Mouse (Mus musculus): Measurements from ENCODE around the gene Arhgdib. TPM values are rescaled to one million over a fixed set of nuclear protein-coding genes. Genes with fewer than 3 reads are reported as not detected.

The Arhgdib gene
- total RNA-seq, 2 experiments from 2014 or later = 16.6 to 17.0 TPM

DNA sequence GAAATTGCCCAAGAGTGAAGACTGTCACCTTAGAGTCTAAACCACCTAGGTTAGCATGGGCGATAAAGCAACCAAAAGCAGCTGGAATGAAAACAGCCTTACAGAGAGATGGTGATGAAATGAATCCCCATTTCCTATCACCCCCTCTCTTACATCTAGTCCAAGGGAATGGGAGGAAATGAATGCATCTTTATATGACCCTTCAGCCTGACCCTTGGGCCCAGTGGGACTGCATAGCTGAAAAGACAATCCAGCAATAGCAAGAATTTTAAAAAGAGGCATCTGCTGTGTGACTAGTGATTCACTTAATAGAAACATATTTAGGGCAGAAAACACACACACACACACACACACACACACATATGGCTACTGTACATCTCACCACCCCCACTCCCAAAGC is 14.1 kb downstream of the Arhgdib start:
- intact Hi-C loops (cut with DNase I) = no loop called here
- DNase-seq (ENCODE audit: low spot score in 2 of 2) = no peak

- no peak for DNase-seq (ENCODE audit: low spot score in 2 of 2)
- intact Hi-C loops (cut with DNase I) = no loop called here
These were observed 16.6 kb downstream of the Arhgdib start for GRCm38 (mm10) chr6:136925049-136925448.

DNA sequence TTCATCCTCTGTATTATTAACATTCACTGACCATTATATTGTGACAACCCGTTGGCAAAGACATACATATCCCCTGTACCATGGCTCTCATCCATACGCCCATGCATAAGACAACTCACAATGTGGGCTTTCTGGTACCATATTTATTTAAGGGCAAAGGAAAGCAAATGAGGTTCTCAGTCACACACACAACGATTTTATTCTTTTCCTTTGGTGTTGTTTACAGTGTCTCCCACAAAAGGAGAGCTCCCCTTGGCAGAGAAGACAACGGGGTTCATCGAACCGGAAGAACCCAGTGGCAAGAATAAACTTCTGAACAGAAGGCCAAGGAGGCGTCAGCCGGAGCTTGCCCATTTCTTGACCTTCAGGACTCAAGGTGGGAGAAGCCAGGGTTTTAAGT is 18.2 kb downstream of the Arhgdib start, which contains the start of gene Pde6h:
TSS of gene Pde6h (plus strand) at position 301 of the 400 bp plus-strand sequence.
- DNase-seq (ENCODE audit: low spot score in 2 of 2) = no peak
- intact Hi-C loops (cut with DNase I) = loop anchor here (5.0 kb wide), 1 partner anchor 44 kb away; no protein-coding TSS in a partner anchor

DNA sequence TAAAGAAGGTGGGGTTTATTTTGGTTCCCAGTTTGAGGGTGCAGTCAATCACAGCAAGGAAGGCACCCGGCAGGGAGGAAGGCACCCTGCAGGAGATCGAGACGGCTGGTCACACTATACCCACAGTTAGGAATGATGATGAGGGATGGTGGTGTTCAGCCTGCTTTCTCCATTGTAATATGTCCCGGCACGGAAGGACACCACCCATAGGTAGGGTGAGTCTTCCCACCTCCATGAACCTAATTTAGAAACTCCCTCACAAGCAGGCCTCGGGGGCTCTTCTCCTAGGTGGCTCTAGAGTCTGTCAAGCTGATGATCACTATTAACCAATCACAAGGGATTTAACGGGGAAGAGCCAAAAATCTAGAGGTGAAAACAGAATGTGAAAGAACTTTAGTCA is 18.8 kb downstream of the Arhgdib start:
- no peak for DNase-seq (ENCODE audit: low spot score in 2 of 2)
- intact Hi-C loops (cut with DNase I) = loop anchor here (5.0 kb wide), 1 partner anchor 44 kb away; no protein-coding TSS in a partner anchor

DNA sequence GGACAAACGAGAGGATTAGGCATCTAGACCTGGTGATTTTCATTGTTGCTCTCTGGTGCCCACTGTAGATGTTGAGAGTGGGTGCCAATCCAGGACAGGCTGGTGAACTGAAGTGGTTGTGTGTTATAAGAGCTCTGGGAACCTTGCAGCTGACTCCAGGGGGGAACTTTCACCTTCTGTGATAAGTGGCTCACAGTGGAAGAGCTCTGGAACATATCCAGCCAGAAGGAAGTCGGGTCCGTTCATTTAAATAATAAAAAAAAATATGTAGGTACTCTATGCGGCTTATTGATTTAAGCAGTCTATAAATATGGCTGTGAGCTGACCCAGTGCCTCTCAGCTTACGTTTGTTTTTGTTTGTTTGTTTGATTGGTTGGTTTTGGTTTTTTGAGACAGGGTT is 19.6 kb downstream of the Arhgdib start, which contains the start of gene Erp27:
TSS of gene Erp27 (minus strand) at position 101 of the 400 bp plus-strand sequence.
- intact Hi-C loops (cut with DNase I) = loop anchor here (5.0 kb wide), 1 partner anchor 45 kb away; no protein-coding TSS in a partner anchor
- no peak for DNase-seq (ENCODE audit: low spot score in 2 of 2)

DNA sequence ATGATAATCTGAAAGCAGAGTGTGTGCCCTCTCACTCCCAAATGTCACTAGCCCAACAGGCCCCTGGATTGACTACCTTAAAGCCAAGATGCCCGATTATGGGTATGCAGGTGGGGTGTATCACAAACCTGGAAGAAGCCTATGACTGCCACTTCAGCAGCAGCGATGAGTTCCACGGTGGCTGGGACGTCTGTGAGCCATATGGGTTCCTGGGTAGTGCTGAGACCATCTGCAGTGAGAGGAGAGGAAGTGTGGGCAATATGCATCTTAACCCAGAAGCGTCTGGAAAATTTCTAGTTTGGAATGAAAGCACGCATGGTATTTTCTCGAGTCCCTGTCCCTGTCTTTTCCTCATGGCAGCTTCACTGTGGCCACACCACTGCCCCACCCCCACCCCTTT is 20.1 kb downstream of the Arhgdib start:
- DNase-seq (ENCODE audit: low spot score in 2 of 2) = peak in 1 of 2 experiments; percentile 51
- intact Hi-C loops (cut with DNase I) = loop anchor here (5.0 kb wide), 1 partner anchor 46 kb away; no protein-coding TSS in a partner anchor

DNA sequence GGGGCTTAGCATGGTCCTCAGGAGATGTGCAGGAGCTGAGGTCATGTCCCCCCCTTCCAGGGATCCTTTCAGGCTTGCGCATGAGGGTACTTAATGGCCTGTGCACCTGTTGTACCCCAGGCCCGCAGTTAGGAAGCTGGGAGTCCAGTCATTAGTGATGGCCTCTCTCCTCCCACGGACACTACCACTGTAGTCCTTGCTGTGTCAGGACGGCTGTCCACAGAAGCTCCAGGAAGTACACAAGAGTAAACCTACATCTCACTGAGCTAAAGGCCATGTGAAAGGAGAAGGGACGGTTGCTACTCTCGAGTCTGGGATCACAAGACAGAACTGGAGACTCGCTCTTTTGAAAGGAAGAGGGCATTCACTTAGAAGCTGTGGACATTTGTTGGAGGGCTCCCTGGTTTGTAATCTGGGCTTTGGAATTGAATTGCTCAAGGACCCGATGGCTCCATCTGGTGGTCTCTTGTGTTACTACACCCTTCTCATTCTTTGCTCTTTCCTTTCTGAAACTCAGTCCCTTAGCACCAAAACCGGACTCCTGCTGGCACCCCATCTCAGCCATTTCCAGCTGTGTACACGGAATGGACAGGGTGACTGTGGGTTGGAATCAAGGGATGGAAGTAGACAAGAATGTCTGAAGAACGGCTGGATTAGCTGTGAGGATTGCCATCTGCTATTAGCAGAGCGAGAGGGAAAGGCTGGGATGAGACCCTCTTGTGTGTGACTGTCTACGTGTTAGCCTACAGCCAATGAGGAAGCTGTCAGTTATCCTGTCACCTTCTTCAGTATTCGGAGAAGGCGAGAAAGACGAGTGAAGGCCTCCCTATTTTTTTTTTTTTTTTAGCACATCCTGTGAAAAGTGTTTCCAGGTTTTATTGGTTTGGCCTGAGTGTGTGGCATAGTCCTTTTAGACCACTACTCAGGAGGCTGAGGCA is 21.1 kb downstream of the Arhgdib start:
- DNase-seq (ENCODE audit: low spot score in 2 of 2) = peak; percentile 89
- intact Hi-C loops (cut with DNase I) = loop anchor here (1.0 to 5.0 kb wide), 2 partner anchors 47 to 59 kb away; no protein-coding TSS in a partner anchor

DNA sequence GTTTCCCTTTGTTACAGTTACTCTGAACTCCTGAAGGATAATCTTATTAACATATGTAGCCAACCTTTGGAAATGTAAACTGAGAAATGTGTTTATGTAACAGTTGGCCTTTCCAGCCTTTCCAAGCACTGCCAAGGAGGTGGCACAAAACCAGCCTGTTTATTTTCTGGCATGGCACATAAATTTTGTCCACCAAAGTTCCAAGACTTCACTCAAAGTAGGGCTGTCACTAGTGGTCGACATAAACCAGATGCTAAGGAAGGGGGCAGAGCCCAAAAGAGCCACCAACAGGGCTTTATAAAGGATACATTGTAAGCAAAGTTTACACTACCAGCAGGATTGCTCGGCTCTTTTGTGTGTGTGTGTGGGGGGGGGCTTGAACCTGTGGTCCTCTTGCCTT is 23.8 kb downstream of the Arhgdib start:
- intact Hi-C loops (cut with DNase I) = no loop called here
- no peak for DNase-seq (ENCODE audit: low spot score in 2 of 2)

GRCm38 (mm10) chr6:136915721-136916395 is 25.8 kb downstream of the Arhgdib start:
- intact Hi-C loops (cut with DNase I) = no loop called here
- DNase-seq (ENCODE audit: low spot score in 2 of 2) = no peak

- DNase-seq (ENCODE audit: low spot score in 2 of 2) = no peak
- intact Hi-C loops (cut with DNase I) = no loop called here
These were observed 27.5 kb downstream of the Arhgdib start for GRCm38 (mm10) chr6:136914234-136914633.

GRCm38 (mm10) chr6:136913384-136914126 is 28.1 kb downstream of the Arhgdib start:
- no peak for DNase-seq (ENCODE audit: low spot score in 2 of 2)
- intact Hi-C loops (cut with DNase I) = no loop called here

- intact Hi-C loops (cut with DNase I) = no loop called here
- DNase-seq (ENCODE audit: low spot score in 2 of 2) = no peak
These were observed 28.9 kb downstream of the Arhgdib start for GRCm38 (mm10) chr6:136912751-136913265.

- DNase-seq (ENCODE audit: low spot score in 2 of 2) = no peak
- intact Hi-C loops (cut with DNase I) = no loop called here
These were observed 31.3 kb downstream of the Arhgdib start for GRCm38 (mm10) chr6:136910247-136910890.

GRCm38 (mm10) chr6:136906937-136907293 is 34.8 kb downstream of the Arhgdib start:
- intact Hi-C loops (cut with DNase I) = no loop called here
- DNase-seq (ENCODE audit: low spot score in 2 of 2) = no peak

GRCm38 (mm10) chr6:136906283-136906936 is 35.3 kb downstream of the Arhgdib start:
- intact Hi-C loops (cut with DNase I) = no loop called here
- no peak for DNase-seq (ENCODE audit: low spot score in 2 of 2)

- DNase-seq (ENCODE audit: low spot score in 2 of 2) = no peak
- intact Hi-C loops (cut with DNase I) = no loop called here
These were observed 37.7 kb downstream of the Arhgdib start for GRCm38 (mm10) chr6:136903885-136904470.

GRCm38 (mm10) chr6:136902527-136902926 is 39.2 kb downstream of the Arhgdib start:
- intact Hi-C loops (cut with DNase I) = no loop called here
- no peak for DNase-seq (ENCODE audit: low spot score in 2 of 2)

DNA sequence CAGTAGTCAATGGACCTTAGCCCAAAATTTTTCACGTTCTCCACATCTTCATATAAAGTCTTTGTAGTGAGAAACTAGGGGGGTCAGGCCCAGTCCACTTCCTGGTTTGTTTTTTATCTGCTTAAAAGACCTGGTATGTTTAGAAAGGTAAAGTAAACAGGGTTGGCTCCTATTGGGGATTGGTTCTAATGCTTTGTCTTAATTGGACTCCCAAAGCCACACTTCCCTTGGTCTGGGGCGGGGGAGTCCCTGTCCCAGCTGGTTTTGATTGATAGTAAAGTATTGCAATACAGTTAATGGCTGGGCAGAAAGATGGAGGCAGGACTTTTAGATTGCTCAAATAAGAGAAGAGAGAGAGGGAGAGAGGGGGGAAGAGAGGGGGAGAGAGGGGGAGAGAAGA is 40.7 kb downstream of the Arhgdib start:
- intact Hi-C loops (cut with DNase I) = no loop called here
- DNase-seq (ENCODE audit: low spot score in 2 of 2) = no peak
